Mouse (Mus musculus): ENCODE data around the gene Prkrip1. TPM values are rescaled to one million over a fixed set of nuclear protein-coding genes. Genes with fewer than 3 reads are reported as not detected.
A peak's percentile ranks its signal among the peaks of the same experiment; 100 is the strongest.
"Not testable (repeated sequence)": the region's sequence is repeated elsewhere in the genome, so short reads cannot be mapped to it uniquely, and the experiment has no call there.

Prkrip1 gene
- total RNA-seq, 2 experiments from 2014 or later: 36.2 to 46.0 TPM

DNA sequence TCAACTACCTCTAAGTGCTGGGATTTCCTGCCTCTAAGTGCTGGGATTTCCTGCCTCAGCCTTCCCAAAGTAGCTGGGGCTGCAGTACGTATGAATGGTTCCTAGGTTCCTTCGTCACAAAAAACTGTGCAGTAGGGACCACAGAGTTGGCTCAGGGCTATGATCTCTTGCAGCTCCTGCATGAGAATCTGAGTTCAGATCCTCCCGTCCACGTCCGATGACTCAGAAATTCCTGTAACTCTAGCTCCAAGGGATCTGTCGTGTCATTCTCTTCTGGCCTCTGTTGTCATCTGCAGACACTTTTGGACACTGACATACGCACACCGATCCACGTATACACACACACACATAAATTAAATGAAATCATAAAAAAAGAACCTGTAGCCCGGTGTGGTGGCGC is 14.0 kb upstream of the Prkrip1 start:
- DNase-seq: peak in 1 of 2 experiments; percentile 24

DNA sequence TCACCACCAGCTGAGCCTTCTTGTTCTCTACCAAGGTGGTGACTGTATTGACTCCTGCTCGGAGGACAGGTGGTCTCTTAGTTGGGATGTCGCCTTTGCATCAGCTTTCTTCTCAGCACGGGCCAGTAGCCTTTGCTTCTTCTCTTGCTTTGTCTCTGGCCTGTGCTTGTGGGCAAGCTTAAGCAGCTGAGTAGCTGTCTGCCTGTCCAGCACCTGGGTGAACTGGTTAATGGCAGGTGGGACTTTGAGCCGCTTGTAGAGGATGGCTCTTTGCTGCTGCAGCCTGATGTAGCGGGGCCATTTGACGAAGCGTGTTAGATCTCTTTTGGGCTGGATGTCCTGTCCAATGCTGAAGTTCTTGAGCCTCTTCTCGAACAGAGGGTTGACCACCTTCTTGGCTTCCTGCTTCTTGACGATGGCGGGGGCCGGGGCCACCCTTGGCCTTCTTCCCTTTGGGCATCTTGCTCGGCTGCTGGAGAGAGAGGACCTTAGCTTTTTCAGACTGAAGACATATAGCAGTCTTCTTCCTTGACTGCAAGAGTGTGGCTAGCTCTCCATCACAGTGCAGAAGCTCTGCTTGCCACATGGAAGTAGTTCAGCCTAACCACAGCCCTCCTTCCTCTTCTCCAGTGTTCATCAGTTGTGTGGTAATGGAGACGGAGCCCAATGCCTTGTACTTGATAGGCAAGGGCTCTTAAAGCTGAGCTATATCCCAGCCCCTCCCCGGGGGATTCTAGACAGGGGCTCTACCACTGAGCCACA is 12.8 kb upstream of the Prkrip1 start:
- not testable (repeated sequence) for DNase-seq

DNA sequence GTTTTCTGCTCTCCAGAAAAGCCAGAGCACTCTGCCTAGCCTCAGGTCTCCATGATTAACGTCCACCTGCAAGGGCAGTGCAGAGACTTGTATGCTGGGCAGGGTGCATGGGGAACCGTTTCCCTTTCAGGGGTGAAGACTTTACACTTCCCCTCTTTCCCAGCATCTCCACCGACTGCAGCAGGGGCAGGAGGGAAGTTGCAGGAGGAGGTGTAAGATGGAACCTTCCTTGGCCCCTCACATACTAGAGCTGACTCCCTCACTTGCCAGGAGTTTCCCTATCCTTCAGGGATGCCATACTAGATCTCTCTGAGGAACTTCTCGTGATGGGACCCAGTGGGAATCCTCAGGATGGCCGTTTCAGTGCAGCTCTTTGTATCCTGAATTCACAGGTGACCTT is 11.8 kb upstream of the Prkrip1 start:
- DNase-seq: no peak

DNA sequence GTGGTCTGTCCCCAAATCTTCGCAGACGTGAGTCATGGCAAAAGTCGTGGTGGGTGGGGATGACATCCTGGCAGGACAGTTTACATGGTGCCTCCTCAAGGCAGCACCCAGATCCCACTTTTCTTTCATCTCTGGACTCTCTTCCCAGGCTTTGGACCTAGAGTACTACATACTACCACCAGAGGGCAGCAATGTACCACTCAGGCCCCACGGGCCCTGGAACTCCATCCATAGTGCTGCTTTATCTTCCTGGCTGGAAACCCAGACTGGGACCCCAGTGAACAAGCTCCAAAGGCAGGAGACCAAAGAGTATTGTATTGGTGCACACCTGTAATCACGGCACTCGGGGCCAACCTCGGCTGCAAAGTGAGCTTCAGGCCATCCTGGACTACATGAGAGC is 3.1 kb upstream of the Prkrip1 start:
- DNase-seq: peak; percentile 66 to 78

DNA sequence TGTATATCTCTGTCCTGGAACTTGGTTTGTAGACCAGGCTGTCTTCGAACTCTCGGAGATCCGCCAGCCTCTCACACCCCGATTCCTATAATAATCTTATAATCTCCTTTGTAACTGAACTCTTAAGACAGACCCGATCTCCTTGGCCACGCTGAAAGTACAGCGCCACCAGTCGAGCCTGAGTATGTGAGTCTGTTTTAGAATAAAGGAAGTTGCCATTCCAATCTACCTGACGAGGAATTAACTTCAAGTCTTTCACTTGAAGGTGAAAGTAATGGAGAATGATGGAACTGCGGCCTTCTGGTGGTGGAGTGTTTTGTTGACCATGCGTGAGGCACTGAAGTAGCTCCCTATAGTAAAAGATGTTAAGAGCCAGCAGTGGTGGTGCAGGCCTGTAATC is 763 bp upstream of the Prkrip1 start:
- DNase-seq: peak in 1 of 2 experiments; percentile 12

DNA sequence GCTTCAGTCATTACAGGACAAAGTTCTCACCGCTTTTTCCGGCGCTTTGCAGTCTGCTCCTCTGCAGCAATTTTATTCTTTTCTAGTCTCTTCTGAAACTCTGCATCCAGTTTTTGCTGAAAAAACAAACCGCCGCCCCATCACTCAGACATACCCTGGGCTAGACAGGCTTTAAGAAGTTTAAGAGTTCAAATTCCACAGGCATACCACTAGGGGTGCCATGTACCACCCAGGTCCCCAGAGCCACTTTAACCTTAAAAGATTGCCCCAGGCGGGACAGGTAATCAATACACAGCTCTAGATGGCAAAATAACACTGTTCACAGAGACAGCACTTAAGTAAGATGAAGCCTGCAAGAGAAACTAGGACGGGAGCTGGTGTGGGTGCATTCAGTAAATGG is 6.9 kb downstream of the Prkrip1 start:
- DNase-seq: no peak

DNA sequence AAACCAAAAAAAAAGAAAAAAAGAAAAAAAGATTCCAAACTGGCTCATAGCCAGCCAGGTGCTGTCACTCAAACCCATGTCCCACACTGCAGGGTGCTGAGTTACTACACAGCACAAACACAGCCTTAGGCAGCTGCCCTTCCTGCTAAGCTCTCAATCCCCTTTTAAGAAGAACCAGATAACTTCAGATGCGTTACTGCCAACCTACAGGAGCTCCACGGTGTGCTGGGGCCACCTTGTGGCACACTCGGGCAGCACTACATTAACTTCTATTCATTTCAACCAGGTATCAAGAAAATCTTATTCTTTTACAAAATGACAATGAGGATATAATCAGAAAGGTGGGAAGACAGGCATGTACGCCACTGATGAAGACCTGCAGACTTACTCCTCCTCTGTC is 12.0 kb downstream of the Prkrip1 start:
- DNase-seq: peak in 1 of 2 experiments; percentile 48

DNA sequence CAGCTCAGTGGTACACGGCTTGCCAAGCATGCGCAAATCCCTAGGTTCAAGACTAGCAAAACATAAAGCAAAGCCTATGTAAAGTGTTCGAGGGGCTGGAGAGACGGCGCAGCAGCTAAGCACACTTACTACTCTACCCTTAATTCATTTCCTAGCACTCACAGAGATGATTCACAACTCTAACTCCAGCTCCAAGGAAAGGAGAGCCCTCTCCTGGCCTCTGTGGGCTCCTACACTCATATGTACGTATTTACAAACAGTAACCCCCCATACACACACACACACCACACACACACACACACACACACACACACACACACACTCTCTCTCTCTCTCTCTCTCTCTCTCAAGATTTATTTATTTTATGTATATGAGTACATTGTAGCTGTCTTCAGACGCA is 15.0 kb downstream of the Prkrip1 start:
- no peak for DNase-seq

DNA sequence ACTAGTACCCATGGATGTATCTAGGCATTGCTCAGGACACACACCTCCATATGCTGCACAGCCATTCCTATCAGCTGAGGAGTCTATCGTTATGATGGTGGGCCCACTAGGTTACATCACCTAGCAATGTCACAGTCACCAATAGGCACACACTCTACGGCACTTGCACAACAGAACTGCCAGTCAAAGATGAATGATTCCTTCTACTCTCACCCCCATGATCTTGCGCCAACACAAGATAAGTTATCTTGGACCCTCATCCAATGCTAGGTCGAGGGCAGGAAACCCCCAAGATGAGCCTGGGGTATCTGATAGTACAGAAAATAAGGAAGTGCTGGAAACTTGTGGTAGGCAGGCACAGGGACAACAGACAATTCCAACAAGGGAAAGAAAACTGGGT is 15.9 kb downstream of the Prkrip1 start:
- DNase-seq: no peak

DNA sequence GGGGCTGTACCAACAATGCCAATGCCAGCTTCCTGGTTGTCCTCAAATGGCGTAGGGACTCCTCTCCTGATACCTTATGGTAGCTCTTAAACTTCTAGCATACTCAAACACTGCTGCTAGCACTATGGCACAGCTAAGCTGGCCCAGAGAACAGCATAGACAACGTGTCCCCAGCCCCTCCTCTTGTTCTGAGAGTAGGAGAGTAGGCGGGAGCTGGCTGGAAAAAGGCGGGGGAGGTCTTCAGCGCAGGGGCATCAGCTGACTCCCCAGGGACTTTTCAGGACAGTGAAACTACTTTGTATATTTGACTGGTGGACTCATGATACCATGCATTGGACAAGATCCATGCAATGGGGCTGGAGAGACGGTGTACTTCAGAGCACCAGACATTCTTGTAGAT is 16.7 kb downstream of the Prkrip1 start:
- DNase-seq: no peak

DNA sequence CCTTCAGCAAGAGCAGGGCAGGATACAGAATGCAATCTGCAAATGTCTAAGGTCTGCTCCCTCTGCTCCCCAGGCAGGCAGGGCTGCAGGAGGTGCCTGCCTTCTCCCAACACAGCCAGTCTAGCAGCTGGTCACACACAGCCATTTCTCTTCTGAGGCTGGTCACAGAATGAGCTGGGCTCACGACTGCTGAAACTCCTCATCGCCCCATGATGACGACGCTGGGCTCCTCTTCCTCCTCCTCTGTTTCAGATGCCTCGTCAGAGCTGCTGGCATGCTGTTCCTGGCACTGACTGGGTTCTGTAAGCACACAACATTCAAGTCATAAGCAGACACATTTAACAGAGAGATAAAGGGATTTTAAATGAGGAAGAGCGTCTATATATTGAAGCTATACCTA is 17.6 kb downstream of the Prkrip1 start:
- DNase-seq: no peak

DNA sequence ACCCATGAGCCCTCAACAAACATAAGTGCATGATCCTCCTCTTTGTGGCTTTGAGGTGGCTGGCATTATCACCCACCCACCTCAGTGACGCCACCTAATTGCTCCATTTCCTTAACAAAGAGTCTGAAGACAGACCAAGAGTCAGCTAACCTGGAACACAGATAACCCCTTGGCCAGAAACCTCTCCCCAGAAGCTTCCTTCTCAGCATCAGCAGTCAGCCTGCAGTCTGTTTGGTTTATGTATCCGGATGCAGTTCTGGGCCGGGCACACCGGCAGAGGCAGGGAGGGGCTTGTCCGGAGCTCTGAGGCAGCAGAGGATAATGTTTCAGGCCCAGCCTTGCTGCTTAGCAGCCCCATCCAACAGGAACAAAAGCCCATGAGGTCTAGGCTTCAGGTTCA is 19.2 kb downstream of the Prkrip1 start:
- no peak for DNase-seq

DNA sequence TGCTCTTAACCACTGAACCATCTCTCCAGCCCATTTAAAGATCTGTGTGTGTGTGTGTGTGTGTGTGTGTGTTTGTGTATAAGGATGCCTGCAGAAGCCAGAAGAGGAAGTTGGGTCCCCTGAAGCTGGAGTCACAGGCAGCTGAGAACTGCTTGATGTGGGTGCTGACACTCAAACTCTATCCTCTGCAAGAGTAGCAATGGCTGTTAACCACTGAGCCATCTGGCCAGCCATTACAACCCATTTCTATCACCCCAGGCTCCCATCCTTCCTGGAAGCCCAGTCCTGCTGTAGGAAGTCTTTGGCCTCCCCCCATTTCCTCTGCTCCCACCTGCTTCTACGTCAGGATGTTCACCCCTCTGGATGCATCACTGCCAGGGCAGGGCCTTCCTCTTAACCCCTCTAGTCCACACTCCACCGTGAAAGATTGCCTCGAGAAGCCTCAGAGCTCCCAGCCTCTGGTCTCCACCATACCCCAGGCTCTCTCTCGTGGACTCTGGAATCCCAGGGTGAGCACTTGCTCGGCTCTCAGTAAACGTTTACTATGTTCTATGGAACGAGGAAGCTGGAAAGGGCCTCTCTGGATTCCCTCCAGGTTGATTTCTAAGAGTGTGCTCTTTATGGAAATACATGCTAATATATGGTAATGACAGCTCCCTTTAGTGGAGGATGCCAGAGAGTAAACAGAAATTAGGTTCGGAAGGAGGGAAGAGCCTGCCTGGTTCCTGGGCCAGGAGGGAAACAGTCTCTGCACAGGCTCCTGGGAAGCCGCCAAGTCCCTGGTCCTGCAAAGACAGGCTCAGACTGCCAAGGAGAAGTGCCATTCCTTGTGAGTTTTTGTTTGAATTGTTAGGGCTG is 24.9 kb downstream of the Prkrip1 start:
- peak; percentile 20 to 52 for DNase-seq

DNA sequence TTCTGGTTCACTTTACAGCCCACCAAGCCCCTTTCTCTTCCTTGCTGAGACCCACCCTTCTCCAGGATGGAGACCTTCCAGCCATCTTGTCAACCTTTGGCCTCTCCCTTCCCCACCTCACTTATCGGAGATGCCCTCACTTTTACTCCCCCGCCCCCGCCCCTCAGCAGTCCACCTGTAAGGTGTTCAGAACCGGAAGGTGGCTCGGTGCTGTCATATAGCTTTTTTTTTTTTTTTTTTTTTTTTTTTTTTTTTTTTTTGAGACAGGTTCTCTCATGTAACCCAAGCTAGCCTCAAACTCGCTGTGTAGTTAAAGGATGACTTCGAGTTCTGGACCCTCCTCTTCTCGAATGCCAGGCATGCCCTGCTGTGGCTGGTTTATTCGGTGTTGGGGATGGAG is 25.8 kb downstream of the Prkrip1 start:
- no peak for DNase-seq

DNA sequence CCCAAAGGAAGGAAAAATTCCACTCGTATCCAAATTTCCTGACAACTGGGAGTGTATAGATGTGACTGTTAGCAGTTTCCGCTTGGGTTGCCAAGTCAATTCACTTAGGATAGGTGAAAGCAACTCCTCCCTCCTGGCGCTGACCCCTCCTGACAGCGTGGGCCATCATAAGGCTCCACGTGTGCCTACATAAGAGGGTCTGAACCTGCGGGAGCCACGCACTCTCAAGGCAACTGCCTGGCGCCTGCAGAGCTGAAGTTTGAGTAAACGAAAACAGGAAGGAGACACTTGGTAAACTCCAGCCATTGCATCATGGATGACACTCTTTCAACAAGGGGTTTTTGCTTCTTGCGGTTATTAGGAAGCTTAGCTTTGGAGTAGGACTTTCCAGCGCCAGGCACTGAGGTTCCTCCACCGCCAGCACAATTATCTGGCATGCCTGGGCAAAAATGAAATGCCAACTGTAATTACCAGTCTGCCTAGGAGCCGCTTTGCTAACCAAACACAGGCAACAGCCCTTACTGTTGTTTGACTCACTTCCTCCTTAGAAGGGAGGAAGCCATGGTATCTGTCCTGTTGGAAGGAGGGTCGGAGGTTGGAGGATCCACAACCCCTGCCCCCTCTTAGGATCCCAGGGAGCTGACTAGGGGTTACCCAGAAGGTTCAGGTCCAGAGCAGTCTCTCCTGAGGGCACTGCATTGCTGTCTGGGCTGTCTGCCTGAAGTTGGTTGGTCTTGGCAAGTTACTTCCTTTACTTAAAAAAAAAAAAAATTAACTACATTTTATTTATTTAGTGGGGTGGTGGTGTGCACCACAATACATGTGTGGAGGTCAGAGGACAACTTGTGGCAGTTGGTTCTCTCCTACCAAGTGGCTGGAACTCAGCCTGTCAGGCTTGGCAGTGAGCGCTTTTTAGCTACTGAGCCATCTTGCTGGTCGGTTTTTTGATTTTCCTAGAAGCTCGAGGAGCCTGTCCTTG is 27.1 kb downstream of the Prkrip1 start:
- no peak for DNase-seq

DNA sequence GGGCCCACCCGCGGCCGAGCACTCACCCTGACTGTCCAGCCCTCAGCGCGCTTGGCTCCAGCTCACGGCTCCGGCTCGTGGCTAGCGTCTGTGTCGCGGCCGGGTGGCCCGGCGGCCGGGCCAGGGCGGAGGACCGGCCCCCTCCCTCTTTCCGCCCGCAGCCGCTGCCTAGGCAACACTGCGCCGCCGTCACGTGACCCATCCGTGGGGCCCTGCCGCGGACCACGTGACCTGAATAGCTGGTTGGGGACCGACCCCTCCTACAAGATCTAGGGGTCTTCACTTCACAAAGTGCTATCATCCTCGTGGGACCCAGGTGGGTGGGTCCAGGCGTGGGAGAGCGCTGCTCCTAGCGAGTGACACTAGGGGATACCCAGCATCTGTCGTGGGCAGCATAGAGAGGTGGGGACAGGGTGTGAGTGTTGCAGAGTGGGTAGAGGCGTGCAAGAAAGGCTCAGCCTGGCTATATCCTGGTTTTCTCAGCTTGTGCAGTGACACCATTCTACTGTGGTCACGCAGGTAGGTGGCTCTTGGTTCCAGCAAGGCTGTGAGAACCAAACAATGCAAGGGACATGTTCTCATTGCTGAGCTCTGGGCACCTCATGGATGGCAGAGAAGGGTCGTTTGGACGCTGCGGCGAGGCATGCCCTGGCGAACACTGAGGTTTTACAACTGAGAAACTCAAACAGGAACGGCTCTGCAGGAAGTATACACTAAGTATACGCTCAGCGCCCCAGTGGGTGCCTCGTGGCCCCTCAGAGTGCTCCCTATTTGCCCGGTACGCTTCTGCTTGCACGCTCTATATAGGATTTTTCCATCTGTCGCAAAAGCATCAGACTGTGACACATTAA is 28.0 kb downstream of the Prkrip1 start, which contains the start of gene Orai2:
Gene Orai2 (minus strand): TSS at position 202 of the 851 bp plus-strand sequence.
- DNase-seq: peak; percentile 77 to 88

DNA sequence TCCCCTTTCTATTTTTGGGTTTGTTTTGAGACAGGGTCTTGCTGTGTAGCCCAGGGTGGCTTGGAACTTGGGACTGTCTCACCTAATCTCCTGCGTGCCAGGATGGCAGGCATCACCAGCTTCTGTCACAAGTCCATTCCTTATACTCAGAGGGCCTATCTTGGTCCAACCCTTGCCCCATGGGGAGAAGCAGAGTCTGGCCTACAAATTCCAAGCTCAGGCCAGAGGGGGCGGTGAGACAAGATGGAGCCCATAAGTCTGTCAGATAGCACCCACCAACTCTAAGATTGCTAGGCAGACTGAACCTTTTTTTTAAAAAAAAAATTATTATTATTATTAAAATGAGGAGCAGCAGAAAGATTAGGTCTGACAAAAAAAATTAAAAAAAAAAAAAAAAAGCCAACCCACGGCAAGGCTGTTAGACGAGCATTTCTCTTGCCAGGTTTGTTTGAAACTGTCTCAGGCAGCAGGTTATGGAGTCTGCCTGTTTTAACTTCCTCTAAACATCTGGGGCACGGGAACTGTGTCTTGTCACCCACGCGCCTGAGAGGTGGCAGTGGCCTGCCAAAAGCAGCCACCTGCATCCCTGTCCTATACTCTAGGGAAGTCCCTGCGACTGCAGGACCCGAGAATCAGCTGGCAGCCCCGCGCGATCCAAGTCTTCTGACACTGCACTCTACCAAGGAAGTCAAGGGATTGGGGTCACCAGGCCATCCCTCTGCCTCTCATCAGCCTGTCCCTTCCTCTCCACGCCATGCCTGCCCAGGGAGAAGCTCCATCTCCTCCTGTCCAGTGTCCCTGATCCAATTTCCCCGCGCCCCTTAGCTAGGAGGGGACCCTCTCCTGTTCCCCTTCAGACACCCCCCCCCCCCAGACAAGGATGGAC is 28.9 kb downstream of the Prkrip1 start:
- peak; percentile 17 to 44 for DNase-seq

DNA sequence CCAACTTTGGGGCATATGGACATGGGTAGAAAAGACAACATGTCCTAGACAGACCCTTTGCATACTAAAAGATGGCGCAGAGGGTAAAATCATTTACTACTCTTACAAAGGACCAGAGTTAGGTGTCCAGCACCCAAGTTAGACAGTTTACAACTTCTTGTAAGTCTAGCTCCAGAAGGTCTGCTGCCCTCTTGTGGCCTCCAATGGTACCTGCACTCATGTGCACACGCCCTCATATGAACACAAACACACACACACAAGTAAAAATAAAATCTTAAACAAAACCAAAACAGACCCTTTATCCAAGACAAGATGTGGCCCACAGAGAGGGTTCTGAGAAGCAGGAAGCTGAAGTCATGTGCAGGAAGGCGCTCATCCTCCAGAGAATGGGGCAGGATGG is 30.7 kb downstream of the Prkrip1 start:
- DNase-seq: no peak

DNA sequence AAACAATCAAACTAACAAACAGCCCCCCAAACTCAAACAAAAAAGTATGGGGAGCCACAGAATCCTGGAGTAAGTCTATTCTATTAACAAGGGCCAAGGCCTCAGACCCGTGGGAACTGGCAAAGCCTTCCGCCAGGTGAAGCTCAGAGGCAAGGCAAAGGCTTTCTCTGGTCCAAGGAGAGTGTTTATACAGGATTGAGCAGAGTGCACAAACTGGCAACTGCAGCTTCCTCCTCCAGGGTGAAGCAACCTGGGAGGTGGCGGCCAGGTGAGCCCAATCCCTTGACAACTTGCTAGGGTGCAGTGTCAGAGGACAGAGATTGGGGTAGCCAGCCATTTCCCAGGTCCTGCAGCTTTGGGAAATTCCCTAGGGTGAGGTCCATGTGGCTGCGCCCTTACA is 31.5 kb downstream of the Prkrip1 start:
- no peak for DNase-seq

DNA sequence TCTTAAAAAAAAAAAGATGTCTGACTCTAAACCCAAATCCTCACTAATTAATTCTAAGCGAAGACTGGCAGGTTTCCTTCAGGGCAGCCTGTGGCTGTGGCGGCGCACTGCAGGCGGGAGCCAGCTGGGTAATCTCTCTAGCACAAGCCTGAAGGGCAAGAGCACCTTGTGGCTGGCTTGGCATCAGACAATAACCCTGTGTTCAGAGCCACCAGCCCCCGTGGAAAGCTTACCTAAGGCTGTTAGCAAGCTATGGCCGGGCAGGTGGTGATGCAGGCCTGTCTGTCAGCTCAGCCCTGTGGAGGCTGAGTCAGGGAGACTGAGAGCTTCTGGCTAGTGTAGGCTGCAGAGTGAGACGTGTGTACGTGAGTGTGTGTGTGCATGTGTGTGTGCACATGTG is 33.5 kb downstream of the Prkrip1 start:
- DNase-seq: no peak
